Mouse (Mus musculus): ENCODE measurements around the gene Hsp90ab1.

Hsp90ab1 gene

GRCm38 (mm10) chr17:45595736-45596390 is 22.8 kb upstream of the Hsp90ab1 start:
- DNase-seq: no peak

DNA sequence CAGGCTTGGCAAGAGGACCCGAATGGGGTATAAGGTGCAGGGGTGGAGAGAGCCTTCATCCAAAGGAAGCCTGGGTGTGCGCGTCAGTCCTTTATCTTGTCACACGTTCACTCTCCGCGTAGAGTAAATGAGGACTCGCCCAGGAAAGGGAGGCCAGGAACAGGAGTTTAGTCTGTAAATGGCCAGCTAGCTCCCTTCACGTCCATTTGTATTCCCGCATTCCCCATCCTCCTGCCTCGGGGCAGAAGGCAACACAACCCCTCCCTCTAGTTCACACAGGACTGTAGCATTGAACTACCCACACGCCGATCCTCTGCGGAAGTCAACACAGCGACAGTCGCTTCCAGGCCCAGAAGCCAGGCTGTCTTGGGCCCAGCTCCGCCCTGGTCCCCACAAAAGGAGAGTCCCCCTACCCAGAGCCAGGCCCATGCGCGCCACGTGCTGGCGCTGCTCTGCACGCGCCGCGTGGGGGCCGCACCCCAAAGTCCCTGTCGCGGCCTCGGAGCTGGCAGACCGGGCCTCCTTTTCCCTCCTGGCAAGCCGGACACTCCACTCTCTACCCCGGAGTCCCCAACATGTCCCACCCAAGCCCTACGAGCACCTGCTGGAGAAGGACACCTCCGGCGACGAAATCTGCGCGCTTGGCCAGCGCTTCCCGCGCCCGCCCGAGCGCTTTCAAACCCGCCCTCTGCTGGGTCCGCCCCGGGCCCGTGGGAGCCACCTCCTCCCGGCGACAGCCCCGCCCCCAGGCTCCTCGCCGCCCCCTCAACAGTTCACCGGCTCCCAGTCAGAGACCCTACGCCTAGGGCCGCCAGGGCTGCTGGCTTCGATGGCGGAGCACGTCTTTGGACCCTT is 22.0 kb upstream of the Hsp90ab1 start:
- peak; percentile 92 for DNase-seq

DNA sequence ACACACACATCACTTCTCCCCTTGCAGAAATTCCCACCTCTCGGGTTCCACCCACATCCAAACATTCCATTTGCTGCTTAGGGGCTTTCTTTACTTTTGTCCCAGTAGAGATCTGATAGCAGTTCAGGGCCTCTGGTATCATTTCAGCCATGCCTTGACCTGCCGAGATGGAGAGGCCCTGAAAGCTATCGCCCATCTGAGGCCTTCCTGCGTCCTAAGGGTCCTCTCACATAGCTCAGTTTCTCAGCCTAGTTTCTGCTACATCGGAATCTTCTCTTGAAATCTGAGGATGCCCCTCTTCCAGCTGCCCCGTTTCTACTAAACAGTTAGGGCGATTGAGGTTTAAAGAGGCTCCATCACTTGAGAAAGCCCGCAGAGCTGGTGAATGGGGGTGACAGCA is 21.1 kb upstream of the Hsp90ab1 start:
- no peak for DNase-seq

DNA sequence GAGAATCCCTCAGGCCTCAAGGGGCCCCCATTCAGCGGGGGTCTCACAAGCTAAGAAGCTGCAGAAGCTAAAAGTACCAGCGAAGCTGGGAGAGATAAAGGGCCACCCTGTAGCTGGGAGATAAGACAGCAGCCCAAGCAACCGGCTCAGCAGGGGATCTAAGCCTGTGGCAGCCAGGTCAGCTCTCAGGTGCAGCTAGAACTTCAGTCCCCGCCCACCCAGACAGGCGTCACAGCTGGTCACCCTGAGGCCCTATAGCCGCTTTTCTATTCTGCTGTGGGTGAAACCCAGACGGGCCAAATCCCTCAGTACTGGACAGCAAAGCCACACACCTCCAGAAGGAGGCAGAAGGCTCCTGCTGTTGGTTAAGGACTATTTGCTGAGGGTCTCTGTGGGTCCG is 20.4 kb upstream of the Hsp90ab1 start:
- DNase-seq: no peak

DNA sequence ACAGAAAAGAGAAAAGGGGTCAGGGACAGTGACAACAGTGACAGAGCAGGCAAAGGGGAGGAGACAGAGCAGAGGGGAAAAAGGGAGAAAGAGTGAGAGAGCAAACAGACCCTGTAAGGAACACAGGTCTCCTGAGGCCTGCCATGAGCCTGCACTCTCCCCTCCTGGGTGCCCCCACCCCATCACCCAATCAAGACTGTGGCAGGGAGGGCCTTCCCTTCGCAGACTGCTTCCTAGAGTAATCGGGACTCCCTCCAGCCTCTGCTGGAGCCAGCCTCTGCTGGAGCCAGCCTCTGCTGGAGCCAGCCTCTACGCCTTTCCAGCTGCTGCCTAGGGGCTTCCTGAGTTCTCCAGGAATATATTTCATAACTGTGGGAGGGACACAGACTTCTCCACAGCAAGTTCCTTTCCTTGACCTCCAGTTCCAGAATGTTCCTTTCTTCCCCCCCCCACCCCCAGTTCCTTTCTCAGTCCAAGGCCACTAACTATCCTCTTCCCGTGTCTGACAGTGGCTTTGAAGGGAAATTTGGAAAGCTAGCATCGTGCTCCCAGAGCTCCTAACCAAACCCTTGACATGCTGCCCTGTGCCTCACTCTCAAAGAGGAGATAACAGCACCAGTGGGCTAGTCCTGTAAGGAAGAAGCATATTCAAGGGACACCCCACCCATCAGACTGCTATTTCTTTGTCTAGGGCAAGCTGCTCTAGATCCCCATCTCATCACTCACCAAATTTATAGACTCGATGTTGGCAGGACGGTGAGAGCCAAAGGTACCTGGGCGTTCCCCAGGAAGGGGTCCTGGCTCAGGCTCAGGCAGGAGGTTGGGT is 19.7 kb upstream of the Hsp90ab1 start:
- no peak for DNase-seq

DNA sequence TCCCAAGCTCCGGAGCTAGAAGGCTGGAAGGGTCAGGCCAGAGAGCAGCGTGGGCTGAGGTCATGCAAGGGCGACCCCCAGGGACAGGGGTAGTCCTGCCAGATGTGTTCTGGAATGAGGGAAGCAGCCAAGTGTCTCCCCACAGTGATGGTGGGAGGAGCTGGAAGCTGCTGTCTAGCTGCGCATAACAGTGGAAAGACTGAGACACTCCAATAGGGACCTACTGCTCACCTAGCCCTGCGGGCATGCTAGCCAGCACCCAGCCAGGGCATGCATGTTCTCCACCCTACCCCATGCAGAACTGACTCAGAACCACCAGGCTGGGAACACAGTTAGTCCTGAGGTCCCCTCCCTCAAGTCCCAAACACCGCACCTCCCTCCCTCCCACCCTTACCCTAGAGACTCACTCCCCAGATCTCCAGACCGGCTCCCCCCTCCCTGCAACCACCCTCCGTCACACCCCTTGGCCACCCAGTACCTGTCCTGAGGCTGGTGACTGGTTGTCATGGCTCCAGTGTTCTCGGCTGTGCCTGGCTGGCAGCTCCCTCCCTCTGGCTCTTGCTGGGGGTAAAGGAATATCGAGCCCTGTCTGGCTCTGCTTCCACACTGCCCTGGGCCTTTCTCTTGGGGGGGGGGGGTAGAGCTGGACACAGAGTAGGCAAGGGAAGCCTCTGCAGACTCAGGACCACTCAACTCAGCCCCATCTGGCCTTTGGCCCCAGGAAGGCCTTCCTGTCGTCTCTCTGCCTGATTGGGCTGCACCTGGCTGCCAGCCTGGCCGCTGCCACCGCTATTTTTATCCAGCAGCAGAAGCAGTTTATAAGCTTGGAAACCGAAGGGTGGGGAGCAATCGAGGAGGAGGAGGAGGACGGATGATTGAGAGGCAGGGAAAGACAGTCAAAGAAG is 18.9 kb upstream of the Hsp90ab1 start:
- DNase-seq: peak; percentile 33

DNA sequence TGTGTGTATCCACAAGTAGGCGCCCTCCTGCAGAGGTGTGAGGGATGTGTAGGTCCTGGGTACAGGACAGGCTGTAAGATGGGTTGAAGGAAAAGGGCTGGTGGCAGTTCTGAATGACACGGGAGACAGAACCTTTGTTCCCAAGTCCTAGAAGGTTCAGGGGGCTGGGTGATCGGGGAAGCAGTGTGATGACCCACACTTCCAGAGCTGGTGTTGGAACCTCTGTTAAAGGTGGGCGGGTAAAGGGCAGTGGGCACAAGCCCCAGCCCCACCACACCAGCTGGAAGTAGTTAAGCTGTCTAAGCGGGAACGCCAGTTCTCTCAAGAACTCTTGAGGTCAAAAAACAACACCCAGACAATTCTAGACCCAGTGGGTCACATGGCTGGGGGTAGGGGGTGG is 17.3 kb upstream of the Hsp90ab1 start:
- no peak for DNase-seq

DNA sequence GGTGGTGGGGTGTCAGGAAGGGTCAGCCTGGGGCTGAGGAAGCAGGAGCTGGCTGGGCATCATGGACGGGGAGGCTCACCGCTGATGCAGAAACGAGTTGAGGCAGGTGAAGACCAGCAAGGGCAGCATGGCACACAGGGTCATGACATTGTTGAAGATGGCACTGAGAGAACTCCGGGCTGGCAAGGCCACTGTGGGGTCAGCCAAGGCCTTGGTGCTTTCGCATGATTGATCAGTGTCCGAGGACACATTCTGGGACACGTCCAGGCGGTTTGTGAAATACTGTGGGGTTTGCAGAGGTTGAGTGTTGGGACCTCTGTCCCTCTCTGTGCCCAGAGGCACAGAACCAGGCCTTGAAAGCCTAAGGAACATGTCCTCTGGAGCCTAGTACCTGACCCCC is 16.8 kb upstream of the Hsp90ab1 start:
- DNase-seq: no peak

- DNase-seq: no peak
Observed at GRCm38 (mm10) chr17:45589236-45589635, 16.2 kb upstream of the Hsp90ab1 start.

DNA sequence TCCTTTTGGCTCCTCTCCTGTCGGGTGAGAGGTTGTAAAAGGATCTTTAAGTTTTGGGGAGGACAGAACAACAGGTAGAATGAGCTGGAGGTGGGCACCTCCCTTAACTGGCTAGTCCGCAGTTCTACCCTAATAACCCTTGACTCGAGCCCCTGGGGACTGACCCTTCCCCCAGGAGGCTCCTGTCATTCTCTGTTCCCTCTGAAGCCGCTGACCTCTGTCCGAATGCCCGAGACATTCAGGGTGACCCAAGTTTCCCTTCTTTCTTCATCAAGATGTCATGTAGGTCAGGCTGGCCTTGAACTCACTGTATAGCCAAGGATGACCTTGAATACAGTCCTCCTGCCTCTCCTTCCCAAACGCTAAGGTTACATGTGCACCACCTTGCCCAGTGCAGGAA is 15.3 kb upstream of the Hsp90ab1 start:
- no peak for DNase-seq

GRCm38 (mm10) chr17:45586449-45586837 is 13.4 kb upstream of the Hsp90ab1 start:
- peak; percentile 47 for DNase-seq

GRCm38 (mm10) chr17:45585725-45586448 is 12.8 kb upstream of the Hsp90ab1 start:
- no peak for DNase-seq

GRCm38 (mm10) chr17:45584939-45585678 is 12.0 kb upstream of the Hsp90ab1 start:
- DNase-seq: peak; percentile 85

GRCm38 (mm10) chr17:45584096-45584896 is 11.2 kb upstream of the Hsp90ab1 start:
- peak; percentile 38 for DNase-seq

GRCm38 (mm10) chr17:45582715-45583355 is 9.8 kb upstream of the Hsp90ab1 start:
- peak; percentile 55 for DNase-seq

GRCm38 (mm10) chr17:45582188-45582587 is 9.1 kb upstream of the Hsp90ab1 start:
- no peak for DNase-seq

GRCm38 (mm10) chr17:45581567-45581983 is 8.5 kb upstream of the Hsp90ab1 start:
- peak; percentile 80 for DNase-seq

- no peak for DNase-seq
Observed at GRCm38 (mm10) chr17:45580958-45581477, 7.9 kb upstream of the Hsp90ab1 start.

- no peak for DNase-seq
Observed at GRCm38 (mm10) chr17:45579554-45579953, 6.5 kb upstream of the Hsp90ab1 start.
